Mouse (Mus musculus) neural tube, embryonic 12.5 days (tissue): ENCODE results near the gene Cep112. TPM values are rescaled to one million over a fixed set of nuclear protein-coding genes. Genes with fewer than 3 reads are reported as not detected.
A peak's percentile ranks its signal among the peaks of the same experiment; 100 is the strongest.

Source experiments
- ATAC-seq: fragments of 200-750 bp; cut with Nextera tagmentation; 2 replicates; pipeline ENCODE4 v1.8.0; 2017; ENCODE audit warnings: low read depth, mild to moderate bottlenecking, moderate TSS enrichment, moderate library complexity; ENCODE audit not compliant: low FRiP score
- H3K27ac ChIP-seq: fragments of 300-500 bp; sonication (generic); 2 replicates; pipeline ENCODE4 v1.5.1; 2016
- H3K27me3 ChIP-seq: fragments of 300-500 bp; sonication (generic); replicated peaks from 2 replicates; pipeline ENCODE4 v1.6.1; 2016; ENCODE audit warnings: mild to moderate bottlenecking
- H3K36me3 ChIP-seq: fragments of 300-500 bp; sonication (generic); 2 replicates; pipeline ENCODE4 v1.6.1; 2016; ENCODE audit warnings: mild to moderate bottlenecking
- H3K4me1 ChIP-seq: fragments of 300-500 bp; sonication (generic); 2 replicates; pipeline ENCODE4 v1.6.1; 2016
- H3K4me2 ChIP-seq: fragments of 300-500 bp; sonication (generic); replicated peaks from 2 replicates; pipeline ENCODE4 v1.6.1; 2016; ENCODE audit warnings: mild to moderate bottlenecking
- H3K4me3 ChIP-seq: fragments of 300-500 bp; sonication (generic); 2 replicates; pipeline ENCODE4 v1.5.1; 2016
- H3K9ac ChIP-seq: fragments of 300-500 bp; sonication (generic); 2 replicates; pipeline ENCODE4 v1.6.1; 2016; ENCODE audit warnings: mild to moderate bottlenecking
- H3K9me3 ChIP-seq: fragments of 300-500 bp; sonication (generic); 2 replicates; pipeline ENCODE4 v1.6.1; 2016; ENCODE audit warnings: mild to moderate bottlenecking
- WGBS: fragments of 180-500 bp; shearing (Covaris S2); methylation state at CpG from one replicate; pipeline ENCODE4 v1.1.7; 2016; 5-methylcytosine and 5-hydroxymethylcytosine counted together
- polyA plus RNA-seq: library from polyadenylated mRNA; unstranded; fragments of >200 nt; fragmentation: Nextera tagmentation; extraction: Ambion mirVana; gene quantifications from 2 replicates; pipeline ENCODE4 v1.2.1, GENCODE M21; 2016

Gene Cep112
- polyA plus RNA-seq, 1 experiment from 2014 or later = 10.7 TPM

DNA sequence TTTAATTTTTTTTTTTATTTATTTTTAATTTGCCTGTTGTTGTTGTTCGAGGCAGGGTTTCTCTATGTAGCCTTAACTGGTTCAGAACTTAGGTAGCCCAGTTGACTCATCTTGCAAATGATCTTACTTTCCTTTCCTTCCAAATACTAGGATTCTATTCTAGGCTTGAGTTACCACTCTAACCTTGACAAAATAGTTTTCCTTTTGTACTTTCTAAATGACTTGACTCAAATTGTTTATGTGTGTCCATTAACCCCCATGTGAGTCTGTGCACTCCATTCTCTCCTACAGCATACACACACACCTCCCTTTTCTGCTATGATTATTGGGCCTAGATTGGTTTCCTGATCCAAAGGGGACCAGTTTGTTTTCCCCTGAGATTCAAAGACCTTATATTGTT is 128.9 kb downstream of the Cep112 start:
- no peaks in the 10 kb centered on the region for H3K27me3 ChIP-seq
- no peak for ATAC-seq
- 90% methylated on average over 1 of the region's 1 CpGs for WGBS

GRCm38 (mm10) chr11:108558544-108558943 is 133.6 kb downstream of the Cep112 start:
- Histone ChIP-seq H3K9ac (no peak overlapping the region), H3K4me2 (no peak overlapping the region), H3K27ac (no peak overlapping the region), H3K4me3 (no peak overlapping the region), H3K27me3 (no peaks in the 10 kb centered on the region), H3K36me3 (no peaks in the 10 kb centered on the region), H3K4me1 (no peaks in the 10 kb centered on the region), H3K9me3 (no peaks in the 10 kb centered on the region)
- ATAC-seq = no peak
- WGBS = 70% methylated on average over 4 of the region's 4 CpGs

More for the DNA sequence above, 128.9 kb downstream of the Cep112 start:
- Histone ChIP-seq H3K9ac (no peak overlapping the region), H3K4me3 (no peak overlapping the region), H3K4me2 (no peak overlapping the region), H3K4me1 (no peaks in the 10 kb centered on the region), H3K9me3 (no peaks in the 10 kb centered on the region), H3K27ac (no peak overlapping the region), H3K36me3 (no peaks in the 10 kb centered on the region)

DNA sequence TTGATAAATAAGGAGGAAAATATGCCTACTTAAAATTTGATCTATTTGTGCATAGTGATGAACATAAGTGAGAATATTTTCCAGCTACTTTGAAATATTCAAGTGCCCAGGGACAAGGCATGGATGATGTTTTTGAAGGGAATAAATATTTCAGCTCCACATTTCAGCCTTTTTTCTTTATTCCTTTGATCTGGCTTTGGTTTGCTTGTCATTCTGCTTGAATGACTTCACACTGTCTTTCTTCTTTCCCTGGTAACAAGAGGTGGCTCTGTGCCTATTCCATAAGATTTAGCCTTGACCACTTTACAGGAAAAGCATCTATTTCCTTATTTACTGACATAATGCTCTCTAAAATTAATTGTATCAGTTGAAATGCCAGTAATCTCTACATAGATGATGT is 134.5 kb downstream of the Cep112 start:
- Histone ChIP-seq H3K27ac (no peak overlapping the region), H3K4me1 (no peaks in the 10 kb centered on the region), H3K4me3 (no peak overlapping the region), H3K36me3 (no peaks in the 10 kb centered on the region), H3K9me3 (no peaks in the 10 kb centered on the region), H3K9ac (no peak overlapping the region), H3K4me2 (no peak overlapping the region), H3K27me3 (no peaks in the 10 kb centered on the region)
- ATAC-seq = no peak

GRCm38 (mm10) chr11:108562076-108562475 is 137.1 kb downstream of the Cep112 start:
- H3K4me2 ChIP-seq = no peak overlapping the region
- H3K27ac ChIP-seq = no peak overlapping the region
- no peaks in the 10 kb centered on the region for H3K4me1 ChIP-seq
- H3K9ac ChIP-seq = no peak overlapping the region
- WGBS = 57% methylated on average over 5 of the region's 5 CpGs
- no peaks in the 10 kb centered on the region for H3K9me3 ChIP-seq
- H3K36me3 ChIP-seq = no peaks in the 10 kb centered on the region
- H3K4me3 ChIP-seq = no peak overlapping the region
- no peaks in the 10 kb centered on the region for H3K27me3 ChIP-seq
- no peak for ATAC-seq

- Histone ChIP-seq H3K4me1 (0 out of 2 replicates have a peak, but pooled peaks cover 6% of the 10 kb centered on the region), H3K36me3 (no peaks in the 10 kb centered on the region), H3K27me3 (no peaks in the 10 kb centered on the region), H3K4me2 (no peak overlapping the region), H3K9ac (no peak overlapping the region), H3K9me3 (no peaks in the 10 kb centered on the region), H3K27ac (no peak overlapping the region), H3K4me3 (no peak overlapping the region)
- ATAC-seq = no peak
- 56% methylated on average over 7 of the region's 7 CpGs for WGBS
Measured at GRCm38 (mm10) chr11:108586551-108587184, 161.7 kb downstream of the Cep112 start.

GRCm38 (mm10) chr11:108593207-108593958 is 168.4 kb downstream of the Cep112 start:
- H3K27ac ChIP-seq = no peak overlapping the region
- H3K9me3 ChIP-seq = no peaks in the 10 kb centered on the region
- H3K27me3 ChIP-seq = no peaks in the 10 kb centered on the region
- no peaks in the 10 kb centered on the region for H3K4me1 ChIP-seq
- no peak overlapping the region for H3K4me2 ChIP-seq
- WGBS = 71% methylated on average over 5 of the region's 5 CpGs
- no peak overlapping the region for H3K4me3 ChIP-seq
- no peaks in the 10 kb centered on the region for H3K36me3 ChIP-seq
- no peak overlapping the region for H3K9ac ChIP-seq
- ATAC-seq = no peak

- Histone ChIP-seq H3K36me3 (no peaks in the 10 kb centered on the region), H3K4me3 (no peak overlapping the region), H3K9me3 (no peaks in the 10 kb centered on the region), H3K9ac (no peak overlapping the region), H3K4me1 (no peaks in the 10 kb centered on the region), H3K27me3 (no peaks in the 10 kb centered on the region), H3K27ac (no peak overlapping the region), H3K4me2 (no peak overlapping the region)
- no peak for ATAC-seq
- WGBS = 71% methylated on average over 2 of the region's 2 CpGs
Measured at GRCm38 (mm10) chr11:108593959-108594579, 169.1 kb downstream of the Cep112 start.

- H3K4me3 ChIP-seq = no peak overlapping the region
- 41% methylated on average over 3 of the region's 3 CpGs for WGBS
- no peak overlapping the region for H3K9ac ChIP-seq
- ATAC-seq = no peak
- H3K4me1 ChIP-seq = no peaks in the 10 kb centered on the region
- no peaks in the 10 kb centered on the region for H3K27me3 ChIP-seq
- H3K4me2 ChIP-seq = 0 out of 2 replicates have a peak overlapping the region, but pooled peaks have one; percentile 23
- H3K36me3 ChIP-seq = no peaks in the 10 kb centered on the region
- H3K27ac ChIP-seq = peak overlapping the region; percentile 15; the same call in 1 of the 2 replicates
- H3K9me3 ChIP-seq = no peaks in the 10 kb centered on the region
Measured at GRCm38 (mm10) chr11:108605301-108605700, 180.3 kb downstream of the Cep112 start.

GRCm38 (mm10) chr11:108606036-108606435 is 181.0 kb downstream of the Cep112 start:
- H3K9ac ChIP-seq = no peak overlapping the region
- H3K4me1 ChIP-seq = no peaks in the 10 kb centered on the region
- no peak overlapping the region for H3K27ac ChIP-seq
- H3K36me3 ChIP-seq = no peaks in the 10 kb centered on the region
- H3K4me3 ChIP-seq = no peak overlapping the region
- ATAC-seq = no peak
- 90% methylated on average over 11 of the region's 11 CpGs for WGBS
- H3K4me2 ChIP-seq = no peak overlapping the region
- no peaks in the 10 kb centered on the region for H3K9me3 ChIP-seq
- no peaks in the 10 kb centered on the region for H3K27me3 ChIP-seq

DNA sequence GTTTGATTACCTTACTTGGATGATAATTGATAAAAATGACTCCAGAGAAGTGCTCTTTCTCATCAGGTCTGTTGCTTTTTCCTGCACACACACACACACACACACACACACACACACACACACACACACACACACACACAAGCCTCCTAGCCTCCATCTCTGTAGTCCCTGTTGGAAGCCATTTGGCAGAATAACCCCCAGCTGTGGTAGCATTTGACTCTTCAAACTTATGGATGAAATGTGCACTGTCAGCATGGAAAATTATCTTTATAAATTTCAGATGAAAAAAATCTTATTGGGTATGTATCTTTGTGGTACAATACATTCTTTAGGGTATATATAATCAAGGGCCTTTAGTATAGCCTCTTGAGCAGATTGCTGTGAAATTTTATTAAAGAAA is 181.8 kb downstream of the Cep112 start:
- Histone ChIP-seq H3K4me2 (no peak overlapping the region), H3K9me3 (no peaks in the 10 kb centered on the region), H3K9ac (no peak overlapping the region), H3K36me3 (no peaks in the 10 kb centered on the region), H3K4me3 (no peak overlapping the region), H3K27me3 (no peaks in the 10 kb centered on the region), H3K27ac (no peak overlapping the region), H3K4me1 (no peaks in the 10 kb centered on the region)
- no peak for ATAC-seq

- no peak for ATAC-seq
- Histone ChIP-seq H3K36me3 (no peaks in the 10 kb centered on the region), H3K9ac (no peak overlapping the region), H3K9me3 (no peaks in the 10 kb centered on the region), H3K27ac (no peak overlapping the region), H3K4me1 (peaks cover 3% of the 10 kb centered on the region; the same call in 1 of the 2 replicates), H3K4me2 (no peak overlapping the region), H3K4me3 (no peak overlapping the region), H3K27me3 (no peaks in the 10 kb centered on the region)
- WGBS = 58% methylated on average over 7 of the region's 7 CpGs
Measured at GRCm38 (mm10) chr11:108620628-108621433, 195.8 kb downstream of the Cep112 start.

GRCm38 (mm10) chr11:108621434-108621901 is 196.5 kb downstream of the Cep112 start:
- Histone ChIP-seq H3K4me3 (no peak overlapping the region), H3K9ac (no peak overlapping the region), H3K27ac (no peak overlapping the region), H3K4me2 (no peak overlapping the region), H3K9me3 (no peaks in the 10 kb centered on the region), H3K36me3 (no peaks in the 10 kb centered on the region), H3K27me3 (no peaks in the 10 kb centered on the region), H3K4me1 (peaks cover 3% of the 10 kb centered on the region; the same call in 1 of the 2 replicates)
- WGBS = 81% methylated on average over 9 of the region's 9 CpGs
- no peak for ATAC-seq
